Mouse (Mus musculus): Measurements from ENCODE around the gene Cnot4. TPM values are rescaled to one million over a fixed set of nuclear protein-coding genes. Genes with fewer than 3 reads are reported as not detected.

Gene Cnot4
- polyA plus RNA-seq, 1 experiment from 2014 or later: 18.1 TPM

- 93% methylated on average over 3 of the region's 3 CpGs for WGBS
- H3K4me1 ChIP-seq (ENCODE audit: control insufficient read depth, insufficient read depth, low read length): no peaks in the 10 kb centered on the region
- ATAC-seq (replicated peaks; ENCODE audit: extremely low read depth, insufficient read depth, low FRiP score): no peak
- H3K4me3 ChIP-seq (ENCODE audit: low read length): no peak overlapping the region
- no peak overlapping the region for H3K4me2 ChIP-seq (ENCODE audit: low read depth, low read length)
- no peaks in the 10 kb centered on the region for H3K27me3 ChIP-seq (ENCODE audit: control insufficient read depth, insufficient read depth, low read length)
- H3K9me3 ChIP-seq (replicated peaks; ENCODE audit: control insufficient read depth, low read length): no peaks in the 10 kb centered on the region; the same call in 1 of the 2 replicates
- H3K9ac ChIP-seq (ENCODE audit: low read length): no peak overlapping the region
- H3K27ac ChIP-seq (ENCODE audit: low read length): no peak overlapping the region
- H3K36me3 ChIP-seq (ENCODE audit: control insufficient read depth, insufficient read depth): peaks cover 9% of the 10 kb centered on the region
Observed at GRCm38 (mm10) chr6:35084927-35085326, 48.6 kb downstream of the Cnot4 start.

GRCm38 (mm10) chr6:35075148-35075547 is 58.4 kb downstream of the Cnot4 start:
- no peak for ATAC-seq (replicated peaks; ENCODE audit: extremely low read depth, insufficient read depth, low FRiP score)
- no peaks in the 10 kb centered on the region for H3K27me3 ChIP-seq (ENCODE audit: control insufficient read depth, insufficient read depth, low read length)
- H3K9me3 ChIP-seq (replicated peaks; ENCODE audit: control insufficient read depth, low read length): no peaks in the 10 kb centered on the region
- H3K36me3 ChIP-seq (ENCODE audit: control insufficient read depth, insufficient read depth): peaks cover 15% of the 10 kb centered on the region
- no peak overlapping the region for H3K27ac ChIP-seq (ENCODE audit: low read length)
- H3K9ac ChIP-seq (ENCODE audit: low read length): no peak overlapping the region
- WGBS: 93% methylated on average over 9 of the region's 9 CpGs
- H3K4me2 ChIP-seq (ENCODE audit: low read depth, low read length): no peak overlapping the region
- no peak overlapping the region for H3K4me3 ChIP-seq (ENCODE audit: low read length)
- peaks cover 4% of the 10 kb centered on the region for H3K4me1 ChIP-seq (ENCODE audit: control insufficient read depth, insufficient read depth, low read length)

GRCm38 (mm10) chr6:35071261-35071660 is 62.3 kb downstream of the Cnot4 start:
- Histone ChIP-seq H3K4me3 (ENCODE audit: low read length) (no peak overlapping the region), H3K27ac (ENCODE audit: low read length) (no peak overlapping the region), H3K9ac (ENCODE audit: low read length) (no peak overlapping the region), H3K4me2 (ENCODE audit: low read depth, low read length) (no peak overlapping the region), H3K27me3 (ENCODE audit: control insufficient read depth, insufficient read depth, low read length) (no peaks in the 10 kb centered on the region), H3K9me3 (replicated peaks; ENCODE audit: control insufficient read depth, low read length) (no peaks in the 10 kb centered on the region), H3K36me3 (ENCODE audit: control insufficient read depth, insufficient read depth) (peaks cover 19% of the 10 kb centered on the region), H3K4me1 (ENCODE audit: control insufficient read depth, insufficient read depth, low read length) (peaks cover 4% of the 10 kb centered on the region)
- WGBS: 72% methylated on average over 3 of the region's 3 CpGs
- ATAC-seq (replicated peaks; ENCODE audit: extremely low read depth, insufficient read depth, low FRiP score): no peak

- no peak overlapping the region for H3K9ac ChIP-seq (ENCODE audit: low read length)
- WGBS: 13% methylated on average over 1 of the region's 1 CpGs
- no peak for ATAC-seq (replicated peaks; ENCODE audit: extremely low read depth, insufficient read depth, low FRiP score)
- H3K36me3 ChIP-seq (ENCODE audit: control insufficient read depth, insufficient read depth): peaks cover 7% of the 10 kb centered on the region
- no peak overlapping the region for H3K4me2 ChIP-seq (ENCODE audit: low read depth, low read length)
- H3K9me3 ChIP-seq (replicated peaks; ENCODE audit: control insufficient read depth, low read length): no peaks in the 10 kb centered on the region
- no peaks in the 10 kb centered on the region for H3K27me3 ChIP-seq (ENCODE audit: control insufficient read depth, insufficient read depth, low read length)
- H3K4me1 ChIP-seq (ENCODE audit: control insufficient read depth, insufficient read depth, low read length): peaks cover 4% of the 10 kb centered on the region
- no peak overlapping the region for H3K27ac ChIP-seq (ENCODE audit: low read length)
- H3K4me3 ChIP-seq (ENCODE audit: low read length): no peak overlapping the region
Observed at GRCm38 (mm10) chr6:35062446-35062845, 71.1 kb downstream of the Cnot4 start.

GRCm38 (mm10) chr6:35043127-35043526 is 90.4 kb downstream of the Cnot4 start:
- no peak for ATAC-seq (replicated peaks; ENCODE audit: extremely low read depth, insufficient read depth, low FRiP score)
- 49% methylated on average over 1 of the region's 1 CpGs for WGBS

GRCm38 (mm10) chr6:35033341-35033740 is 100.2 kb downstream of the Cnot4 start:
- no peak for ATAC-seq (replicated peaks; ENCODE audit: extremely low read depth, insufficient read depth, low FRiP score)
- 90% methylated on average over 11 of the region's 11 CpGs for whole genome bisulfite sequencing
- Histone ChIP-seq H3K9ac (ENCODE audit: low read length) (no peak overlapping the region), H3K27ac (ENCODE audit: low read length) (no peak overlapping the region), H3K27me3 (ENCODE audit: control insufficient read depth, insufficient read depth, low read length) (no peaks in the 10 kb centered on the region), H3K9me3 (replicated peaks; ENCODE audit: control insufficient read depth, low read length) (no peaks in the 10 kb centered on the region), H3K4me2 (ENCODE audit: low read depth, low read length) (no peak overlapping the region), H3K4me1 (ENCODE audit: control insufficient read depth, insufficient read depth, low read length) (peaks cover 7% of the 10 kb centered on the region), H3K4me3 (ENCODE audit: low read length) (no peak overlapping the region), H3K36me3 (ENCODE audit: control insufficient read depth, insufficient read depth) (peaks cover 7% of the 10 kb centered on the region; the same call in 1 of the 2 replicates)

More at GRCm38 (mm10) chr6:35043127-35043526, 90.4 kb downstream of the Cnot4 start:
- no peaks in the 10 kb centered on the region for H3K27me3 ChIP-seq (ENCODE audit: control insufficient read depth, insufficient read depth, low read length)
- no peak overlapping the region for H3K27ac ChIP-seq (ENCODE audit: low read length)
- no peaks in the 10 kb centered on the region for H3K4me1 ChIP-seq (ENCODE audit: control insufficient read depth, insufficient read depth, low read length)
- H3K36me3 ChIP-seq (ENCODE audit: control insufficient read depth, insufficient read depth): peaks cover 3% of the 10 kb centered on the region; the same call in 1 of the 2 replicates
- H3K9ac ChIP-seq (ENCODE audit: low read length): no peak overlapping the region
- H3K4me3 ChIP-seq (ENCODE audit: low read length): no peak overlapping the region
- no peaks in the 10 kb centered on the region for H3K9me3 ChIP-seq (replicated peaks; ENCODE audit: control insufficient read depth, low read length)
- H3K4me2 ChIP-seq (ENCODE audit: low read depth, low read length): no peak overlapping the region

- no peak overlapping the region for H3K4me2 ChIP-seq (ENCODE audit: low read depth, low read length)
- H3K9me3 ChIP-seq (replicated peaks; ENCODE audit: control insufficient read depth, low read length): no peaks in the 10 kb centered on the region
- H3K9ac ChIP-seq (ENCODE audit: low read length): no peak overlapping the region
- no peaks in the 10 kb centered on the region for H3K27me3 ChIP-seq (ENCODE audit: control insufficient read depth, insufficient read depth, low read length)
- no peak overlapping the region for H3K4me3 ChIP-seq (ENCODE audit: low read length)
- H3K4me1 ChIP-seq (ENCODE audit: control insufficient read depth, insufficient read depth, low read length): peaks cover 7% of the 10 kb centered on the region
- no peak overlapping the region for H3K27ac ChIP-seq (ENCODE audit: low read length)
- 64% methylated on average over 2 of the region's 2 CpGs for WGBS
- peaks cover 7% of the 10 kb centered on the region; the same call in 1 of the 2 replicates for H3K36me3 ChIP-seq (ENCODE audit: control insufficient read depth, insufficient read depth)
- no peak for ATAC-seq (replicated peaks; ENCODE audit: extremely low read depth, insufficient read depth, low FRiP score)
Observed at GRCm38 (mm10) chr6:35032704-35033103, 100.8 kb downstream of the Cnot4 start.

- Histone ChIP-seq H3K9ac (ENCODE audit: low read length) (no peak overlapping the region), H3K27ac (ENCODE audit: low read length) (no peak overlapping the region), H3K4me1 (ENCODE audit: control insufficient read depth, insufficient read depth, low read length) (peaks cover 2% of the 10 kb centered on the region; the same call in 1 of the 2 replicates), H3K4me3 (ENCODE audit: low read length) (no peak overlapping the region), H3K9me3 (replicated peaks; ENCODE audit: control insufficient read depth, low read length) (no peaks in the 10 kb centered on the region), H3K4me2 (ENCODE audit: low read depth, low read length) (no peak overlapping the region), H3K27me3 (ENCODE audit: control insufficient read depth, insufficient read depth, low read length) (no peaks in the 10 kb centered on the region), H3K36me3 (ENCODE audit: control insufficient read depth, insufficient read depth) (no peaks in the 10 kb centered on the region)
- no peak for ATAC-seq (replicated peaks; ENCODE audit: extremely low read depth, insufficient read depth, low FRiP score)
- 90% methylated on average over 4 of the region's 4 CpGs for WGBS
Observed at GRCm38 (mm10) chr6:35030811-35031210, 102.7 kb downstream of the Cnot4 start.

GRCm38 (mm10) chr6:35030226-35030625 is 103.3 kb downstream of the Cnot4 start:
- H3K36me3 ChIP-seq (ENCODE audit: control insufficient read depth, insufficient read depth): no peaks in the 10 kb centered on the region
- ATAC-seq (replicated peaks; ENCODE audit: extremely low read depth, insufficient read depth, low FRiP score): no peak
- H3K4me1 ChIP-seq (ENCODE audit: control insufficient read depth, insufficient read depth, low read length): peaks cover 2% of the 10 kb centered on the region; the same call in 1 of the 2 replicates
- H3K9me3 ChIP-seq (replicated peaks; ENCODE audit: control insufficient read depth, low read length): no peaks in the 10 kb centered on the region
- no peaks in the 10 kb centered on the region for H3K27me3 ChIP-seq (ENCODE audit: control insufficient read depth, insufficient read depth, low read length)
- no peak overlapping the region for H3K9ac ChIP-seq (ENCODE audit: low read length)
- H3K27ac ChIP-seq (ENCODE audit: low read length): no peak overlapping the region
- no peak overlapping the region for H3K4me2 ChIP-seq (ENCODE audit: low read depth, low read length)
- no peak overlapping the region for H3K4me3 ChIP-seq (ENCODE audit: low read length)
- 86% methylated on average over 6 of the region's 6 CpGs for WGBS
